Mouse (Mus musculus): ENCODE data around the gene Pmp22.

- TF ChIP-seq POLR2A (IDR thresholded peaks at IDR 0.05; ENCODE audit: borderline replicate concordance, extremely low read depth, insufficient read depth, insufficient read length, poor library complexity, severe bottlenecking) (no peak), CTCF (IDR thresholded peaks at IDR 0.05; ENCODE audit: borderline replicate concordance, extremely low read depth, insufficient read depth, insufficient read length) (0 out of 2 replicates have a peak, but pooled peaks have one; percentile 8)
Observed at GRCm38 (mm10) chr11:63124316-63124715, 4.5 kb upstream of the Pmp22 start.
